Mouse (Mus musculus) c-Kit-positive CD71-positive TER-119-positive erythroid progenitor cells, embryonic 14.5 days (primary cell): ENCODE data around the gene Hist3h2ba.

Source experiments
- DNase-seq: peaks from one replicate; pipeline ENCODE4 v3.0.0-alpha.2; 2013; ENCODE audit warnings: low spot score

Hist3h2ba gene

DNA sequence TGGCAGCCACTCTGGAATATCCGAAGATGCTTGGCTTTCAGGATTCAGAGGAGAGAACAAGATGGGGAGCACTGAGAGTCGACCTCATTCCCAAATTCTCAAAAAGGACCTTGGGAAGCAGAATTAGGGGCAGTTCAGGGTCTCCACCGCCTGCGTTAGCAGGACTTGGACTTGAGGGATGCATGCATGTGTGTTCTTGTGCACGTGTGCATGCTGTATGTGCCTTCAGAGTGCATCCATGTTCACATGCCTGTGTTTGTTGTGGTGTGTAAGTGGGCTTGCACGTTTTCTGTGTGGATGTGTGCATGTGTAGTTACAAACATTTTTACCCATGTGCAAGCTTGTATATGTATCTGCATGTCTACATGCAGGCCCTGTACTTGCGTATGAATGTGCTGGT, 15.5 kb downstream of the Hist3h2ba start:
- no peak for DNase-seq

DNA sequence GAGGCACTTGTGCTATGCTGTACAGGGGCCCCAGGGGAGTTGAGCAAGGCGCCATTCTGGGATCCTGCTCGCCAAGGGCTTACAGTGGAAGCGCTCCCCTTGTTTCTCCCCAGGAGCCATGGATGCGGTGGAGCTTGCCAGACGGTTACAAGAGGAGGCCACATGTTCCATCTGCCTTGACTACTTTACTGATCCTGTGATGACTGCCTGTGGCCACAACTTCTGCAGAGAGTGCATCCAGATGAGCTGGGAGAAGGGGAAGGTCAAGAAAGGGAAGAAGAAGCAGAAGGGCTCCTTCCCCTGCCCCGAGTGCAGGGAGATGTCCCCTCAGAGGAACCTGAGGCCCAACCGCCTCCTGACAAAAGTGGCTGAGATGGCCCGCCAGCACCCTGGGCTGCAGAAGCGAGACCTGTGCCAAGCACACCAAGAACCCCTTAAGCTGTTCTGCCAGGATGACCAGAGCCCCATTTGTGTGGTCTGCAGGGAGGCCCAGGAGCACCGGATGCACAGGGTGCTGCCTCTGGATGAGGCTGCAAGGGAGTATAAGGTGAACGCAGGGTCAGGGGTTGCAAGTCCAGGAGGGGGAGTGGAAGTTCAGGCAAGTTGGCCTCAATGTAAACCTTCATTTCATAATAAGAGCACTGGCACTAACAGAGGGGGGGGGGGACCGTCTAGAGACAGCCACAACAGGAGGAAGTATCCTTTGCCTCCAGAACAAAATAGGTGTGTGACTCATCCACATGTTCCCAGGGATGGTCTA, 16.5 kb downstream of the Hist3h2ba start:
- DNase-seq = no peak

DNA sequence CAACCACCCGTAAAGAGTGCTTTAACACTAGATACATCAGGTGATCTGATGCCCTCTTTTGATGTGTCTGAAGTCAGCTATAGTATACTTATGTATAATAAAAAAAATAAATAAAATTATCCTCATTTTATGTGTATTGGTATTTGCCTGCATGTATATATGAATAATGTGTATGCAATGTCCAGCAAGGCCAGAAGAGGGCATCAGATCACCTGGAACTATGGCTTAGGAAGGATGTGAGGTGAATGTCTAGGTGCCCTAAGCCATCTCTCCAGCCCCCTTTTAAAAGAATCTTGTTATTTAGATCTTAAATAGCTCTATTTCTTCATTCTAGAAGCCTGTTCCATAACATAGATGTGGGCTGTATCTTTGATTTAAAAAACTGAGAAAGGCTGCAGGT, 18.6 kb downstream of the Hist3h2ba start:
- DNase-seq = peak; percentile 47

DNA sequence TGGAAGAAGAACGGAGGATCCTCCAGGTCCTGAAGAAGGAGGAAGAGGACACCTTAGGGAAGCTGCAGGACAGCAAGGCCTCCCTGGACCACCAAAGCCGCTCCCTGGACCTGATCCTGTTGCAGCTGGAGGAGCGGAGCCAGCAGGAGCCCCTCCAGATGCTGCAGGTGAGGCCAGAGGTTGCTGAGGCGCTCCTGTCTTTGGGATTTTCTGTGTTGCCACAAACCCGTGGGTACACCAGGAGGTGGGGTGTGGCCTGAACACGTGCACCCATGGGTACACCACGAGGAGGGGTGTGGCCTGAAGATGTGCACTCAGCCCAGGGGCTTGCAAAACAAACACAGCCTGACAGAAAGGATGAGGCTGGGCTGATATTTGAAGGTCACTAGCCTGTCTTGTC, 19.8 kb downstream of the Hist3h2ba start:
- no peak for DNase-seq

DNA sequence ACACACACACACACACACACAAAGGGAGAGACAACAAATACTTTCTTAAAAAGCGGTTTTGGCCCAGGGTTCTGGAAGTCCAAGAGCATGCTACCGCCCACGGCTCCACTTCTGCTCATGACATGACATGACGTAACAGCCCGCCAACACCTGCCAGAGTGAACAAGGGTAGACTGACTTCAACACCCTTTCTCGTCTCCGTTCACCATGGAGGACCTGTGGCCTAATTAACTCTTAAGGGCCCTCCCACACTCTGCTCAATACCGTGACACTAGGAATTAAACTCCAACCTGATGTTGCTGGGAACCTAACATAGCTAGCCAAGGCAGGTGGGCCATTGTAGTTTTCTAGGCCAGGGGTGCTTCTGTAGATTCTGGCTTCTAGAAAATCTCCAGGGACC, 20.3 kb downstream of the Hist3h2ba start:
- DNase-seq = no peak

DNA sequence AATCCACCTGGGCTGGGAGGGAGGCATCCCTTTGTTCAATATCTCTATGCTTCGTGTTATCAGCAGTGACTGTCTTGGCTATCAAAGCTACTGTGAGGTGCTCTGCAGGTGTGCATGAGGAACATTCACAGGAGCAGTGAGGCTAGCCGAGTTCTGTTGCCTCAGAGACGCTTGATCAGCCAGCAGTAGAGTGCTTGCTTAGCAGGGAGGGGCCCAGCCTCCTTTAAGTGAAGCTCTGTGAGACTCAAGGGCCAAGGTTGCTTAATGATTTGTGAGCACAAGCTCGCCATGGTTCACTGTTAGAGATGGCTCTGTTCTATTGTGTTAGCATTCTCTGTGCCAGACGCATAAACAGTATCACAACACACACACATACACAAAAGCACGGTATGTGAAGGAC, 20.9 kb downstream of the Hist3h2ba start:
- no peak for DNase-seq

DNA sequence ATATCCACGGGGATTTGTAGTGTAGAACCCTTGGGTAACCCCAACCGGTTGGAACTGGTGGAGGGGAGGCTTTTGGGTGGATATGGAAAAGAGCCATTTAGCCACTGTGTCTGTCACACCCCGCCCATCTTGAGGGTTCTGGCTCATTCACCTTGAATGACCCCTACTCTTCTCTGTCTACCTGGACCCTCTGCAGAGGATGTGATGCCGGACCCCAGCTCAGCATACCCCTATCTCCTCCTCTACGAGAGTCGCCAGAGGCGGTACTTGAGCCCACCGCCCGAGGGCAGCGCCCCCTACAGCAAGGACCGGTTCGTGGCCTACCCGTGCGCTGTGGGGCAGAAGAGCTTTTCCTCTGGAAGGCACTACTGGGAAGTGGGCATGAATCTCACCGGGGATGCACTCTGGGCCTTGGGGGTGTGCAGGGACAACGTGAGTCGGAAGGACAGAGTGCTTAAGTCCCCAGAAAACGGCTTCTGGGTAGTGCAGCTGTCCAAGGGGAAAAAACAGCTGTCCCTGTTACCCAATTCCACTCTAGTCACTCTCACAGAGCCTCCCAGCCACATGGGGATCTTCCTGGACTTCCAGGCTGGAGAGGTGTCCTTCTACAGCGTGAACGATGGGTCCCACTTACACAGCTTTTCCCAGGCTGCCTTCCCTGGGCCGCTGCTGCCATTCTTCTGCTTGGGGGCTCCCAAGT, 22.3 kb downstream of the Hist3h2ba start:
- no peak for DNase-seq

DNA sequence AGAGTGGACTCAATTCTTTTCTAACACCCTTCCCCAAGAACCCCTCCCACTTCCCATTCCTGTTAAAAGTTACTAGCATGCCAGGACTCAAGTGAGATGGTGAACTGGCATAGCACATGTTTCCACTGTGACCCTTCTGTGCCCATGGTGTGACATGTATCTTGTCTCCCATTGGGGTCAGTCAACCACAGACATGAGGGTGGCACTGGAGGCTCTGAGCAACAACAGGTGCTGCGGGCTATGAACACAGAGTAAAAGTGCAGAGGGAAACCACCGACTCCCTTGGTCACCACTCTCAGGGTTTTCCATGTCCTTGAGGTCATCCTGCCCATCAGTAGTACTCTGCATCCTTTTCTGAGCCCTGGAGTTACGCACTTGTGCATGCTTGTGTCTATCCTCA, 23.1 kb downstream of the Hist3h2ba start:
- DNase-seq = no peak

DNA sequence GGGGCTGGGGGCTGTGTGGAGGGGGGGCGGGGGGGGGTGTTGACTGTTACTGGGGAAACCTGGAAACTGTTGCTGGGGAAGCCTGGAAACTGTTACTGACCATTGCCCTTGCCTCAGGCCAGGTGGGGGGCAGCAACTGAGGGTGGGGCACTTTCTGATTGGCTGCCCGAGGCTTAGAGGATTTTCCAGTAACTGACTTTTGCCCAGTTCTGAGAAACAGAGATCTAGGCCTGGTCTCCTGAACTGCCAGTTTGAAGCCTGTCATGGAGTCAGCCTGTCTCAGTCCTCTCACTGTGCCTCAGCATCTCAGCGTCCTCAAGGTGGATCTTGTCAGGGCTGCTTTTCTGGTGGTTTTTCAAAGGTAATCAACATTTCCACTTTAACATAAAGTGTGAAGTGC, 25.7 kb downstream of the Hist3h2ba start:
- no peak for DNase-seq

DNA sequence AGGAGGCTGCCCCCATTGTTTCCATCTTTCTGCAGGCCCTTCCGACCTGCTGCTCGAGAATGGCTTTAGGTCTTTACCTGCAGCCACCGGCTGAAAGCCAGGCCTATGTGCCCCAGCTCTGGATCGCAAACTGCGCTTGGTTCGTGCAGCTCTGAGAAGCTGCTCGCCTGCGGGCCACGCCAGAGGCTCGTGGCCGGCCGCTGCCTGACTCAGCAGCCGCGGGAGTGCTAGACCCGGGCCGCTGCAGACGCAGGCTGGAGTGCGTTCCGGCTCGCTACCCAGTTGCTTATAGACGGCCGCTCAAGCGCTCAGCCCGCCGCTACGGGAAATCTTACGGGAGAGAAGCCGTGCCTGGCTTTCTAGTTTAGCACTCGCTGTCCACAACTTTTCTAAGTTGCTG, 28.4 kb downstream of the Hist3h2ba start:
- DNase-seq = peak; percentile 45

DNA sequence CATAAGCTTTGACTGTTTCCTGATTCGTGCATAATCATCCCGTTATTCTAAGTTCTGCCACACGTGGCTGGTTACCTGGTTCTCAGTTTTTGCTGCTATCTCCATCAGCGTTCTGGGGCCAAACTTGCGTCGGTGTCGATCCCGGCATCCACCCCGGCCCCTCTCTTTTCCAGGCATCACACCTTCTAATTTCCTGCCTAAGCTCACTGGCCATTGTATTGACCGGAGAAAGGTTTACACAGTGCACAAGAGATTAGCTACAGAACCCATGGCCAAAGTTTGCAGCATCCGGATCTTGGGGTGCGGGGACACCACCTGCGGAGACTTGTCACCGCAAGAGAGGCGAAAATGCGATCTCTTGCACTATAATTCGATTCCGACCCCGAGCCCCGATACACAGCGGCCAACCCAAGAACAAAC, 28.9 kb downstream of the Hist3h2ba start:
- no peak for DNase-seq

DNA sequence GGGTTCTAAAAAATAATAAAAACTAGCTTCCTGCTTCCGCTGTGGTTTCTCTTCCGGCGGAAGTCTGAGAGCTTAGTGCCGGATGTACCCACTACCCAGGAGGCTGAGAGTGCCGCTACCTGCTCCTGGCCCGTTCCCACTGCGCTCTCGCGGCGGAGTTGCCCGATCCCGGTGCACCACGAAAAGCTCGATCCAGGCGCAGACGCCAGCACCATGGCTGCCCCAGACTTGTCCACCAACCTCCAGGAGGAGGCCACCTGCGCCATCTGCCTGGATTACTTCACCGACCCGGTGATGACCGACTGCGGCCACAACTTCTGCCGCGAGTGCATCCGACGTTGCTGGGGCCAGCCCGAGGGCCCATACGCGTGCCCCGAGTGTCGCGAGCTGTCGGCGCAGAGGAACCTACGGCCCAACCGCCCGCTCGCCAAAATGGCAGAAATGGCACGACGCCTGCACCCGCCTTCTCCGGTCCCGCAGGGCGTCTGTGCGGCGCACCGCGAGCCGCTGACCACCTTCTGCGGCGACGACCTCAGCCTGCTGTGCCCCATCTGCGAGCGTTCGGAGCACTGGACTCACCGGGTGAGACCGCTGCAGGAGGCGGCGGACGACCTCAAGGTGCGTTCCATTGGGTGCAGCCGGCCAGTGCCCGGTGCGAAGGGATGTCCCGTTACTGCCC, 29.4 kb downstream of the Hist3h2ba start, which contains the start of gene Trim11:
Gene Trim11 (plus strand): TSS at position 67 of the 679 bp plus-strand sequence.
- peak; percentile 57 for DNase-seq

DNA sequence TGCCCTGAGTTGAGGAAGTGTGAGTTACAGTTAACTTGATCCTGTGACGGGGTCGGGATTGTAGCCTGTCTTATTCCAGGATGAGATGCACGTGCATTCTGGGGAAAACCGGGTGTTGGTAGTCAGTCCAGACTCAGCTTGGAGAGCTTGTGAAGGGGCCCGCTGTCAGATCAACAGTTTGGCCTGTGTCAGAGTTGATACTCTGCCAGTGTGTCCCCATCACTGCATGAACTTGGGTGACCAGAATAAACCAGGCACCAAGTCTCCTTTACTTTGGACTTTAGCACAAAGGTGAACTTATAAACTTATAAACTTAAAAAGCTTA, 29.9 kb downstream of the Hist3h2ba start:
- no peak for DNase-seq

DNA sequence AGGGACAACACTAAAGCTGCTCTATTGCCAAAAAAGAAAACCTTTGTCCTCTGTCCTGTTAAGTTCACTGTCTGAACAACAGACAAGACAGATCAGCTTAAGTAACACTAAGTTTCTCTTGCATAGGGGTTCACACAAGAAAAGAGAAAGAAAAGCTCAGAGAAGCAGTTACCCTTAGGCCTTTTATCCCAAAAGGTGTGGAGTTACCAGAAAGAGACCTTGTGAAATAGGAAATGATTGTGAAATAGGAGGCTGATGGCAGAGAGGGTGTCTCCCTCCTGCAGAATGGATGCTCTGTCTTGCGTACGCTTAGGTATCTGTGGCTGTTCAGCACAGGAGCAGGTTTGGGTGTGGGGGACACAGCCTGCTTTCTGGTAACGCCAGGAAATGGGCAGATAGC, 30.5 kb downstream of the Hist3h2ba start:
- no peak for DNase-seq

DNA sequence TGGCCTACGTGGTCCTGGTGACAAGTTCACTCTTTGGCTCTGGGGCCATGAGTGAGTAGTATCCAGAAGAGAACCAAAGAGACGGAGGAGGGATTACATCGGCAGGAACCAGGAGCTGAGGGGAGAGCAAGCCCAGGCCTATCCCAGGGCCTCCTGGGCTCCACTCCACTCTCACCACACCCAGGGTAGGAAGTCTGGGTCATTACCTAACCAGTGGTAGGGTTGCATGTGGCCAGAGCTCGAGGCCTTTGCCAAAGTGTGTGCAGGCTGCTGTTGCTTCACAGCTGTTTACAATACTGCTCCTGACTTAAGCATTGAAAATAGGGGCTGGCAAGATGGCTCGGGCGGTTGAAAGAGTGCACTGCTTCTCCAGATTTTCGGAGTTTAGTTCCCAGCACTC, 30.9 kb downstream of the Hist3h2ba start:
- no peak for DNase-seq

DNA sequence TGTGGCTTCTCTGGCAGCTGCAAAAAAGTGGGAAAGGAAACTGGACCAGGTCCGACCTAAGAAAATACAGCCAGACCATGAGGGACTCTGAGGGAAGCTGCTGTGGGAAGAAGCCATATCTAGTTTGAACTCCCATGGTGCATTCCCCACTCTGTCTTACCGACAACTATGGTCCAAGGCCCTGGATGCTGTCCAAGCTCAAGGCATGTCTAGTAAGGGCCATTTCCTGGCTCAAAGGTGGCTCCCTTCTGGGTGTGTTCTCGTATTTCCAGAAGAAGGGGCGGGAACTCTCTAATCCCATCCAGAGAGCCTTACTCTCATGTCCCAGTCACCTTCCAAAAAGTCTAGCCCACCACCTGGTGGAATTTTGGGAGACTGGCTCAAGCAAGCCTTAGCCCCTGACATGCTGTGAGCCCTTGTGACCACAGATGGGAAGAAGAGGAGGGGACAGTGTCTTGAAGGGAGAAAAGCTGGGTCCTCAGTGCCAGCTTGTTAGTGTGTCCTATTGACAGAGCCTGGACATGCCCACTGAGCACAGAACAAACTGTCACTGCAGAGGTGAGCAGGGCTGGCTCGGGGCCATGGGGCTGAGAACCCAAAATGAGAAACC, 31.8 kb downstream of the Hist3h2ba start:
- no peak for DNase-seq

DNA sequence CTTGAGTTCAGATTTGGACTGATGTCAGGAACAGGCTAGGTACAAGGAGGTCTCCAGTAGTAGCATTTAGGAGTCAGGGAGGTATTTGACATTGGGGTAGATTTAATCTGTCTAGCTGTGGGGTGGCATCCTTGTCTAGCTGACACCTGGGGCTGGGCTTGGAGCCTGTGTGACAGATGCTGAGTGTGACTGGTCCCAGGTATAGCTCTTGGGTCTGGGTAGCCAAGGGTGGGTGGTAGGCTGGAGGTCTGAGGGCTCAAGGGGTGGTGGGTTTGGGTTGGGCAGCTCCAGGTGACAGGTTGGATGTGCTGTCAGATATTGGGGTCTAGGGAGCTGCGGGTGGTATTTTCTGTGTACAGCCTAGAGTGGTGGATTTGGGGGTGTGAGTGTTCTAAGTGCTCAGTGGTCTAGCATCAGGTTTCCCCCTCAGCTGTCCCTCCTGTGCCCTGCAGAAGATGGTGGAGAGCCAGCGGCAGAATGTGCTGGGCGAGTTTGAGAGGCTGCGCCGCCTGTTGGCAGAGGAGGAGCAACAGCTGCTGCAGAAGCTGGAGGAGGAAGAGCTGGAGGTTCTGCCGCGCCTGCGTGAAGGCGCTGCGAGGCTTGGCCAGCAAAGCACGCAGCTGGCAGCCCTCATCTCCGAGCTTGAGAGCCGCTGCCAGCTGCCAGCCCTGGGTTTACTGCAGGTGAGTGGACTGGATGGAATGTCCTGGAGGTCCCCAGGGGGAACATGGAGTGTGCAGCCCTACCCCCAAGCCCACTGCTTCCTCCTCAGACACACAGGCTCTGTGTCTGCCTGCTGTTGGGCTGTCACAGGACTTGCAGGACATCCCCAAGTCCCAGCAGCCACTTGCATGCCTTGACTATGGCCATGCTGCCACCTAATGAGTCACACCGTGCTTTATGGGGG, 33.1 kb downstream of the Hist3h2ba start:
- no peak for DNase-seq

DNA sequence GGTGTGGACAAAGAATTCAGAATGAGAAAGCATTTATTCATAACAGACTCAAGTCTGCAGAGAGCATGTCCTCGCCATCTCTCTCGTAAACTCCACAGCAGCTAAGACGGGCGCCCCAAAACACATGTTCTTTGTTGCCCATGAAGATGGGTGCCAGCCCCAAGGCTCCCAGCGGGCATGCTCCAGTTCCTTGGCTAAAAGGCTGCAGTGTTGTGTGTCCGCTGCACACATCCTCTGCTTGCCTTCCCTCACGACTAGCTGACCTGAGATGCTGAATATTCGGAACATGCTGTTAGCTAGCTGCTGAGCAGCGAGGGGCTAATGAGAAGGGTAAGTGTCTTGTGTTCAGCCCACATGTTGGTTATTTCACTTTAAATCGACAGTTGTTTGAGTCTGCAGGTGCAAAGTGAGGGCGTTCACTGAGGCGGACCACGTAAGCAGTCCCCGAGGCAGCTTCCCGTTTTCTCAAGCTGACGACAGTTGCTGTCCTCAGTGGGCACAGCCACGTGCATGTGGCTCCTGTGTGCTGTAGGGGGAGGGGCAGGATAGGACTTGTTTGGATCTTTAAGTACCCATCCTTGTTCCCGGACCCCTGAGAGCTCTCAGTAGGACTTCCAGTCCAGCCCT, 33.9 kb downstream of the Hist3h2ba start:
- no peak for DNase-seq

DNA sequence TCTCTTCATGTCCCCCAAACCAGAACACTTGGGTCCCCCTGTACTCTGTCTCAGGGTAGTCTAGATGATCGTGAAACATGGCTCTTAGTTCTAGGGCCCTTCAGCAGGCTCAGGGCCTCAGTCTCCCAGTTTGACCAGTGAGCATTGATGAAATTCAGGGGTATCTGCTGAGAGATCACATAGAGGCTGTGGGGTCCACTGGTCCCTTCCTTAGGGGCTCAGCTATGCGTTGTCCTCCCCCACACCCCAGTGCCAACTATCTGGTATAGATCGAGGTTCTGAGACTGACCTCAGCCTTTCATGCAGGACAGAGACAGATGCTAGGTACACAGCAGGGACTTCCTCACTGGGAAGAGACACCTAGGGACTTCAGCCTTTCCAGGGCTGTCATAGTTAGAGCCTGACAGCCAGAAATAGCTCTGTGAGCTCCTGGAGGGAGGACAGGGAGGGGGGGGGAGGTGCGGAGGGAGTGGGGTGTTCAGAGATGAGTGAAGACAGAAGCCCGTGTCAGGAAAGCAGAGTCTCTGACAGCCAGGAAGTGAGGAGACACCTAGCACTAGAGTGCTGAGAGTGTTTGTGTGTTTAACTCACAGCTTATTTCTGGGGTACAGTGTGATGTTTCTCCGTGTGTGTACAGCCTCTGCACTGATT, 35.1 kb downstream of the Hist3h2ba start:
- no peak for DNase-seq

DNA sequence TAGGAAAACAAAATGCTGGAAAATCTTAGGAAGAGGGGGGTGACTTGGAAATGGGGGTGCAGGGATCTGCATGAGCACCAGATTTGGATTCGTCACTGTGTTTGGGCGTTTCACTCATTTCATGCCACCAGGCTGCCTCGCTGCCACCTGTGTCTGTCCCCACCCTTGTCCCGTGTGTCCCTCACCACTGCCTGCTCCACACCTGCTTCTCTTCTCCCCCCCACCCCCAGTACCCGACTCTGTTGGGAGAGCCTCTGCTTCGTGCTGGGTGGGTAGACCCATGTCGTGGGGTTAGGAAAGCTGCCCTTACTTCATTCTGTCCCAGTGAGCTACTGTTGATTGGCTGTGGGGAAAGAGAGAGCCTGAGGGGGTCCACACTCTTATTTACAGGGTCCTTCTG, 35.9 kb downstream of the Hist3h2ba start:
- no peak for DNase-seq
